Mouse (Mus musculus): Measurements from ENCODE around the gene Phf23. TPM values are rescaled to one million over a fixed set of nuclear protein-coding genes. Genes with fewer than 3 reads are reported as not detected.

Gene Phf23
- total and polyA plus RNA-seq, 2 experiments from 2014 or later: 27.4 to 34.2 TPM

DNA sequence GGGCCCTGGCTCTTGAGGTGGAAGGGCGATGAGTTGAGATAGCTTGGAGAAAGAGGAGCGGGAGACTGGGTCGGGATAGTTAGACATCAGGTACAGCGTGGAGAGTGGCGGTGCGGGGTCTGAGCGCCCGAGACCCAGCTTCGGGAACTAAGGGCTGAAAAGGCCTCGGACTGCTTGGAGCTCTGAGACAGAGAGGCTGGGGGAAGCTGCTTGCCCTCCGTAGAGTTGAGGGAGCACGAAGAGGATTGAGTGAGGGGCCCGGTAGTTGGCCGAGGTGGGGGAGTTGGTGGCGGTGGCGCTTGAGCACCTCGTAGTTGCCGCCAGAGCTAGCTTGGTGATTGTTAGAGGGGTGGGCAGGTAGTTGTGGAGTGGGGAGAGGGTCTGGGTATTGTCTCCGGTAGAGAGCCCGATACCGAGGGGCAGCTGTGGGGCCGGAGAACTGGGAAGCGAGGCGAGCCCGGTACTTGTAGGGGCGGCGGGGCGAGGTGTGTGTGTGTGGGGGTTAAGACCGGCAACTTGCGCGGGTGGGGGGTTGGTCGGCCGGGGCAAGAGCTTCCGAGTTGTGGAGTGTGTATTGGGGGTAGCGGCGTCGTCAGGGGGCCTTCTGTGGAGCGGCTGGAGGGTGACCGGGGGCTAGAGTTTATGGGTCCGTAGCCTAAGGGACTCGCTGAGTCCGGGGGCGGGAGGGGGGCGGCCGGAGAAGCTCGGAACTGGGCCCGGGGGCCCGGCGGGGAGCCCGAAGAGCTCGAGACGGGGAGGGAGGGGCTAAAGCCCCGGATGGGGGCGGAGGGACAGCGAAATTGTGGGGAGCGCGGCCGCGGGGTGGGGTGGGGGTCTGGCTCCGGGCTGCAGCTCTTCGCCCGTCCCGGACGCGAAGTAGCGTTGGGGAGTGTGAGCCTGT is 834 bp downstream of the Phf23 start:
- H3K27ac ChIP-seq (ENCODE audit: low read depth): peak overlapping the region; percentile 97
- peaks cover 13% of the 10 kb centered on the region for H3K4me1 ChIP-seq (ENCODE audit: control insufficient read depth, insufficient read depth)
- TF ChIP-seq CTCF (IDR thresholded peaks at IDR 0.05; ENCODE audit: low read depth): no peak
- no peak for TF ChIP-seq EP300 (IDR thresholded peaks at IDR 0.05; ENCODE audit: low read depth)
- peak overlapping the region; percentile 96 for H3K4me3 ChIP-seq (ENCODE audit: low read depth, low read length)
- ATAC-seq (ENCODE audit: insufficient read depth, low read depth): peak; percentile 0
- peak; percentile 27 for DNase-seq (ENCODE audit: low spot score)
- H3K9me3 ChIP-seq (replicated peaks; ENCODE audit: control insufficient read depth, low read length): no peaks in the 10 kb centered on the region
- H3K9ac ChIP-seq (replicated peaks; ENCODE audit: low read depth, low read length): peak overlapping the region; percentile 95
- WGBS: under 1% methylated on average over 62 of the region's 66 CpGs
- peaks cover 37% of the 10 kb centered on the region for H3K36me3 ChIP-seq (replicated peaks; ENCODE audit: control insufficient read depth, insufficient read depth, low read length)
- H3K27me3 ChIP-seq (ENCODE audit: control insufficient read depth, insufficient read depth, low read length): no peaks in the 10 kb centered on the region
- peak overlapping the region; percentile 82 for H3K4me2 ChIP-seq (ENCODE audit: low read depth, low read length)

DNA sequence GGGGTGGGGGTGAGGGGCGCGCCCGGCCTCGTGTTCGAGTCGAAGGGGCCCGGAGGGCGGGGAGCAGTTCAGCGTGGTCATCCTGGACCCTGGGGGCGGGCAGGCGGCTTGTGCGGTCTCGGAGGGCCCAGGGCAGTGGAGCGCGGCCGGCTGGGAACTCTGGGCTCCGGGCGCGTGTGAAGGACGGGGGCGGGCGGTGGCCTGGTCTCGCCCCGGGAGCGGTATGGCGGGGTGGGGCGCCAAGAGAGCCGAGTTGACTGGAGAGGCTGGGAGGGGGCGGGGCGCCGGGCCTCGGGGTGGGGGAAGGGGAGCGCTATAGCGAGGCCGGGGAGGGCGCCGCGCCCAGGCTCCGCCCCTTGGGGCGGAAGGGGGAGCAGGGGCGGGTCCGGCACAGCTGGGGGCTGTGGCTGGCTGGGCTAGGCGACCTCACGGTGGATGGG is 1.5 kb downstream of the Phf23 start:
- Histone ChIP-seq H3K9me3 (replicated peaks; ENCODE audit: control insufficient read depth, low read length) (no peaks in the 10 kb centered on the region), H3K27me3 (ENCODE audit: control insufficient read depth, insufficient read depth, low read length) (no peaks in the 10 kb centered on the region), H3K4me2 (ENCODE audit: low read depth, low read length) (peak overlapping the region; percentile 82), H3K4me3 (ENCODE audit: low read depth, low read length) (peak overlapping the region; percentile 96), H3K36me3 (replicated peaks; ENCODE audit: control insufficient read depth, insufficient read depth, low read length) (peaks cover 39% of the 10 kb centered on the region), H3K27ac (ENCODE audit: low read depth) (peak overlapping the region; percentile 97), H3K4me1 (ENCODE audit: control insufficient read depth, insufficient read depth) (peaks cover 17% of the 10 kb centered on the region), H3K9ac (replicated peaks; ENCODE audit: low read depth, low read length) (peak overlapping the region; percentile 95)
- WGBS: 1% methylated on average over 42 of the region's 44 CpGs
- peak; percentile 78 for DNase-seq (ENCODE audit: low spot score)
- ATAC-seq (ENCODE audit: insufficient read depth, low read depth): peak; percentile 53
- no peak for TF ChIP-seq EP300 (IDR thresholded peaks at IDR 0.05; ENCODE audit: low read depth)
- no peak for TF ChIP-seq CTCF (IDR thresholded peaks at IDR 0.05; ENCODE audit: low read depth)

- Histone ChIP-seq H3K4me2 (ENCODE audit: low read depth, low read length) (no peak overlapping the region), H3K4me3 (ENCODE audit: low read depth, low read length) (no peak overlapping the region), H3K36me3 (replicated peaks; ENCODE audit: control insufficient read depth, insufficient read depth, low read length) (peaks cover 35% of the 10 kb centered on the region), H3K27ac (ENCODE audit: low read depth) (no peak overlapping the region), H3K27me3 (ENCODE audit: control insufficient read depth, insufficient read depth, low read length) (no peaks in the 10 kb centered on the region), H3K4me1 (ENCODE audit: control insufficient read depth, insufficient read depth) (peaks cover 9% of the 10 kb centered on the region), H3K9ac (replicated peaks; ENCODE audit: low read depth, low read length) (no peak overlapping the region), H3K9me3 (replicated peaks; ENCODE audit: control insufficient read depth, low read length) (no peaks in the 10 kb centered on the region)
- TF ChIP-seq CTCF (IDR thresholded peaks at IDR 0.05; ENCODE audit: low read depth) (peak; percentile 26; the same call in 1 of the 2 replicates), EP300 (IDR thresholded peaks at IDR 0.05; ENCODE audit: low read depth) (no peak)
- 88% methylated on average over 27 of the region's 27 CpGs for WGBS
- DNase-seq (ENCODE audit: low spot score): no peak
- no peak for ATAC-seq (ENCODE audit: insufficient read depth, low read depth)
Observed at GRCm38 (mm10) chr11:69998567-69999491, 3.3 kb downstream of the Phf23 start.

GRCm38 (mm10) chr11:69999666-70000065 is 4.1 kb downstream of the Phf23 start:
- Histone ChIP-seq H3K27me3 (ENCODE audit: control insufficient read depth, insufficient read depth, low read length) (no peaks in the 10 kb centered on the region), H3K4me3 (ENCODE audit: low read depth, low read length) (no peak overlapping the region), H3K4me2 (ENCODE audit: low read depth, low read length) (no peak overlapping the region), H3K36me3 (replicated peaks; ENCODE audit: control insufficient read depth, insufficient read depth, low read length) (peaks cover 27% of the 10 kb centered on the region), H3K9ac (replicated peaks; ENCODE audit: low read depth, low read length) (no peak overlapping the region), H3K4me1 (ENCODE audit: control insufficient read depth, insufficient read depth) (peaks cover 11% of the 10 kb centered on the region), H3K27ac (ENCODE audit: low read depth) (no peak overlapping the region), H3K9me3 (replicated peaks; ENCODE audit: control insufficient read depth, low read length) (no peaks in the 10 kb centered on the region)
- 89% methylated on average over 8 of the region's 8 CpGs for WGBS
- DNase-seq (ENCODE audit: low spot score) (no peak), ATAC-seq (ENCODE audit: insufficient read depth, low read depth) (no peak)
- TF ChIP-seq EP300 (IDR thresholded peaks at IDR 0.05; ENCODE audit: low read depth) (no peak), CTCF (IDR thresholded peaks at IDR 0.05; ENCODE audit: low read depth) (no peak)

- Histone ChIP-seq H3K9ac (replicated peaks; ENCODE audit: low read depth, low read length) (peak within 1 kb of the TSS; percentile 77), H3K36me3 (replicated peaks; ENCODE audit: control insufficient read depth, insufficient read depth, low read length) (peaks cover 32% of the 10 kb centered on the region), H3K4me1 (ENCODE audit: control insufficient read depth, insufficient read depth) (peaks cover 11% of the 10 kb centered on the region), H3K4me2 (ENCODE audit: low read depth, low read length) (peak within 1 kb of the TSS; percentile 96), H3K9me3 (replicated peaks; ENCODE audit: control insufficient read depth, low read length) (no peaks in the 10 kb centered on the region), H3K27ac (ENCODE audit: low read depth) (peak within 1 kb of the TSS; percentile 87), H3K27me3 (ENCODE audit: control insufficient read depth, insufficient read depth, low read length) (no peaks in the 10 kb centered on the region), H3K4me3 (ENCODE audit: low read depth, low read length) (peak within 1 kb of the TSS; percentile 86)
- DNase-seq (ENCODE audit: low spot score): peak; percentile 98
- WGBS: under 1% methylated on average over 46 of the region's 48 CpGs
- peak; percentile 54 for ATAC-seq (ENCODE audit: insufficient read depth, low read depth)
- TF ChIP-seq EP300 (IDR thresholded peaks at IDR 0.05; ENCODE audit: low read depth): peak; percentile 79; the same call in 1 of the 2 replicates
- TF ChIP-seq CTCF (IDR thresholded peaks at IDR 0.05; ENCODE audit: low read depth): no peak
Observed at GRCm38 (mm10) chr11:70000396-70000898, 4.9 kb downstream of the Phf23 start, which contains the start of gene Dvl2. Gene Dvl2, plus strand, starts transcription at chr11:70000595.

All from heart, postnatal 0 days (tissue).